ENCODE assay signal across 8 mouse cellular contexts in the genomic region with DNA sequence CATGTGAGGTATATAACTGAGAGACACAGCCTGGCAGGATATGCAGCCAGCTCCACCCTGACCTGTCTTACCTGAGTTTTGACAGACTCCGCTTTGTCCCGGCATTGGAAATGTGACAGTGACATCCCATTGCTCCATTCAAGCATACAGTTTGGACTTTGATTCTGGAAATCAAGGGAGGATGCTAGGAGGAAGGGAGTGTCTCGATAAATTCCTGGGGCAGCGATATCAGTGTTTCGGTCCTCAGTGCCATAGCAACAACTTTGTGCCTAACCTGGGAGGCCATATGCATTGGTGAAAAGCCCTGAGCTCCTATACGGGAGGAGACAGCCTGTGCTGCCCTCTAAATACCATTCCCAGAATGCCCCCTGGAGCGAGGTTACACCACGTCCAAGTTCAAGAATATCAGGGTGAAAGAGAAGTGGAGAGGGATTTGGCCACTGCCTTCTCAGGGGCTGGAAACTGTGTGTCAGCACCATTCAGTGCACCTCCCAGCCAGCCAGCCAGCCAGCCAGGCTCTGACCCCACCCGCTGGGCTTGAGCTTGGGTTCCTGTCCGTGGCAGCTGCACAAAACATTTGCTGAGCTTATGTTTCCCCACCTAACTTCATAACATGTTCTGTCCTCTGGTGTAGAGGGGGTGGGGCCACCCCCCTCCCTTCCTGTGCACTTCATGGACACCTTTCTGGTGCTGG.
A peak's percentile ranks its signal among the peaks of the same experiment; 100 is the strongest.
DNase-seq lines count a peak whose midpoint lies in the region; ATAC-seq and TF ChIP-seq lines count a peak whose summit lies in the region.

No protein-coding gene starts in this region.

- DNase-seq in limb, embryonic 14.5 days (ENCODE audit: low spot score): peak; percentile 17
- no peak for DNase-seq in left cerebral cortex, adult 11 months (ENCODE audit: low spot score)
- DNase-seq in c-Kit-positive CD71-positive TER-119-positive erythroid progenitor cells, embryonic 14.5 days (ENCODE audit: low spot score): no peak
- no peak for DNase-seq in midbrain, embryonic 14.5 days

- peak overlapping the region; percentile 14 for H3K27ac ChIP-seq in heart, embryonic 16.5 days (ENCODE audit: low read length)
- H3K27ac ChIP-seq in limb, embryonic 14.5 days (replicated peaks; ENCODE audit: low read depth, low read length): no peak overlapping the region
- peak overlapping the region; percentile 71 for H3K27ac ChIP-seq in stomach, embryonic 15.5 days
- H3K27ac ChIP-seq in midbrain, embryonic 14.5 days (replicated peaks; ENCODE audit: low read depth, low read length): no peak overlapping the region

- no peak overlapping the region for H3K4me2 ChIP-seq in heart, embryonic 16.5 days (ENCODE audit: low read depth, low read length)
- no peak overlapping the region for H3K4me2 ChIP-seq in limb, embryonic 14.5 days (replicated peaks; ENCODE audit: low read depth, low read length, severe bottlenecking)
- H3K4me2 ChIP-seq in stomach, embryonic 15.5 days: no peak overlapping the region
- no peak overlapping the region for H3K4me2 ChIP-seq in midbrain, embryonic 14.5 days (ENCODE audit: low read length)

- H3K9me3 ChIP-seq in erythroblast, embryonic 14.5 days (ENCODE audit: control insufficient read depth, low read length): no peaks in the 10 kb centered on the region
- no peaks in the 10 kb centered on the region for H3K9me3 ChIP-seq in heart, embryonic 16.5 days (replicated peaks; ENCODE audit: control insufficient read depth, low read length)
- no peaks in the 10 kb centered on the region for H3K9me3 ChIP-seq in limb, embryonic 14.5 days (ENCODE audit: control insufficient read depth, low read length)
- H3K9me3 ChIP-seq in stomach, embryonic 15.5 days: no peaks in the 10 kb centered on the region
- H3K9me3 ChIP-seq in midbrain, embryonic 14.5 days (ENCODE audit: control insufficient read depth, low read length): no peaks in the 10 kb centered on the region

- 55% methylated on average over 10 of the region's 10 CpGs for WGBS in heart, embryonic 16.5 days
- WGBS in limb, embryonic 14.5 days: 76% methylated on average over 10 of the region's 10 CpGs
- WGBS in stomach, embryonic 15.5 days: 65% methylated on average over 10 of the region's 10 CpGs
- 88% methylated on average over 10 of the region's 10 CpGs for WGBS in midbrain, embryonic 14.5 days

- no peak for ATAC-seq in erythroblast, adult 5-6 weeks (replicated peaks; ENCODE audit: low FRiP score, poor library complexity, severe bottlenecking)
- ATAC-seq in heart, embryonic 16.5 days (replicated peaks; ENCODE audit: extremely low read depth, insufficient read depth, low FRiP score): no peak; the same call in 1 of the 2 replicates
- ATAC-seq in limb, embryonic 14.5 days (ENCODE audit: low FRiP score, low read depth): peak; percentile 23; the same call in 1 of the 2 replicates
- ATAC-seq in stomach, embryonic 15.5 days (ENCODE audit: insufficient read depth, low FRiP score, low read depth): no peak; the same call in 1 of the 2 replicates
- no peak for ATAC-seq in midbrain, embryonic 14.5 days (ENCODE audit: low FRiP score, low TSS enrichment)

- peaks cover 75% of the 10 kb centered on the region for H3K4me1 ChIP-seq in erythroblast, embryonic 14.5 days (ENCODE audit: control insufficient read depth)
- peaks cover 45% of the 10 kb centered on the region for H3K4me1 ChIP-seq in heart, embryonic 16.5 days (ENCODE audit: control insufficient read depth, insufficient read depth, low read length)
- H3K4me1 ChIP-seq in limb, embryonic 14.5 days (ENCODE audit: control insufficient read depth, insufficient read depth, low read length): peaks cover 6% of the 10 kb centered on the region; the same call in 1 of the 2 replicates
- H3K4me1 ChIP-seq in stomach, embryonic 15.5 days: peaks cover 18% of the 10 kb centered on the region
- peaks cover 13% of the 10 kb centered on the region for H3K4me1 ChIP-seq in midbrain, embryonic 14.5 days (ENCODE audit: control insufficient read depth, insufficient read depth, low read length)

- peaks cover 10% of the 10 kb centered on the region for H3K36me3 ChIP-seq in erythroblast, embryonic 14.5 days (ENCODE audit: control insufficient read depth)
- H3K36me3 ChIP-seq in heart, embryonic 16.5 days (ENCODE audit: control insufficient read depth, insufficient read depth): no peaks in the 10 kb centered on the region
- no peaks in the 10 kb centered on the region for H3K36me3 ChIP-seq in limb, embryonic 14.5 days (ENCODE audit: control insufficient read depth, insufficient read depth, low read length)
- no peaks in the 10 kb centered on the region for H3K36me3 ChIP-seq in stomach, embryonic 15.5 days
- H3K36me3 ChIP-seq in midbrain, embryonic 14.5 days (ENCODE audit: control insufficient read depth, insufficient read depth, low read length): no peaks in the 10 kb centered on the region

- H3K4me3 ChIP-seq in erythroblast, embryonic 14.5 days (replicated peaks): peak overlapping the region; percentile 32
- H3K4me3 ChIP-seq in heart, embryonic 16.5 days (ENCODE audit: low read length): no peak overlapping the region
- no peak overlapping the region for H3K4me3 ChIP-seq in limb, embryonic 14.5 days (replicated peaks; ENCODE audit: low read length)
- no peak overlapping the region for H3K4me3 ChIP-seq in stomach, embryonic 15.5 days (replicated peaks)
- no peak overlapping the region for H3K4me3 ChIP-seq in midbrain, embryonic 14.5 days (replicated peaks; ENCODE audit: low read depth, low read length)

- no peak for TF ChIP-seq POLR2A in limb, embryonic 14.5 days (IDR thresholded peaks at IDR 0.05; ENCODE audit: borderline replicate concordance, extremely low read depth, insufficient read depth, insufficient read length)

- no peak overlapping the region for H3K9ac ChIP-seq in heart, embryonic 16.5 days (ENCODE audit: low read length)
- no peak overlapping the region for H3K9ac ChIP-seq in limb, embryonic 14.5 days (ENCODE audit: low read depth, low read length, severe bottlenecking)
- no peak overlapping the region for H3K9ac ChIP-seq in stomach, embryonic 15.5 days
- H3K9ac ChIP-seq in midbrain, embryonic 14.5 days (replicated peaks; ENCODE audit: low read length): no peak overlapping the region

- no peaks in the 10 kb centered on the region for H3K27me3 ChIP-seq in erythroblast, embryonic 14.5 days (ENCODE audit: control insufficient read depth)
- H3K27me3 ChIP-seq in heart, embryonic 16.5 days (ENCODE audit: control insufficient read depth, insufficient read depth, low read length): no peaks in the 10 kb centered on the region
- no peaks in the 10 kb centered on the region for H3K27me3 ChIP-seq in limb, embryonic 14.5 days (ENCODE audit: control insufficient read depth, insufficient read depth, low read length)
- H3K27me3 ChIP-seq in stomach, embryonic 15.5 days (replicated peaks): no peaks in the 10 kb centered on the region
- H3K27me3 ChIP-seq in midbrain, embryonic 14.5 days (ENCODE audit: control insufficient read depth, insufficient read depth, low read length): no peaks in the 10 kb centered on the region

Comparison
In these comparisons a context has a peak if more than half of its experiments do, and no peak if none do; other contexts are left out.
1. H3K27ac ChIP-seq: peak in heart, embryonic 16.5 days (single experiment) and stomach, embryonic 15.5 days (single experiment); none in limb, embryonic 14.5 days (single experiment) and midbrain, embryonic 14.5 days (single experiment).